Mouse (Mus musculus) brain, adult 2 months (tissue): ENCODE results near the gene Nbea.

ENCODE experiments used
- DNase-seq: peaks from one replicate; pipeline ENCODE4 v3.0.0; 2011; ENCODE audit warnings: low read depth, low spot score

Gene Nbea

DNA sequence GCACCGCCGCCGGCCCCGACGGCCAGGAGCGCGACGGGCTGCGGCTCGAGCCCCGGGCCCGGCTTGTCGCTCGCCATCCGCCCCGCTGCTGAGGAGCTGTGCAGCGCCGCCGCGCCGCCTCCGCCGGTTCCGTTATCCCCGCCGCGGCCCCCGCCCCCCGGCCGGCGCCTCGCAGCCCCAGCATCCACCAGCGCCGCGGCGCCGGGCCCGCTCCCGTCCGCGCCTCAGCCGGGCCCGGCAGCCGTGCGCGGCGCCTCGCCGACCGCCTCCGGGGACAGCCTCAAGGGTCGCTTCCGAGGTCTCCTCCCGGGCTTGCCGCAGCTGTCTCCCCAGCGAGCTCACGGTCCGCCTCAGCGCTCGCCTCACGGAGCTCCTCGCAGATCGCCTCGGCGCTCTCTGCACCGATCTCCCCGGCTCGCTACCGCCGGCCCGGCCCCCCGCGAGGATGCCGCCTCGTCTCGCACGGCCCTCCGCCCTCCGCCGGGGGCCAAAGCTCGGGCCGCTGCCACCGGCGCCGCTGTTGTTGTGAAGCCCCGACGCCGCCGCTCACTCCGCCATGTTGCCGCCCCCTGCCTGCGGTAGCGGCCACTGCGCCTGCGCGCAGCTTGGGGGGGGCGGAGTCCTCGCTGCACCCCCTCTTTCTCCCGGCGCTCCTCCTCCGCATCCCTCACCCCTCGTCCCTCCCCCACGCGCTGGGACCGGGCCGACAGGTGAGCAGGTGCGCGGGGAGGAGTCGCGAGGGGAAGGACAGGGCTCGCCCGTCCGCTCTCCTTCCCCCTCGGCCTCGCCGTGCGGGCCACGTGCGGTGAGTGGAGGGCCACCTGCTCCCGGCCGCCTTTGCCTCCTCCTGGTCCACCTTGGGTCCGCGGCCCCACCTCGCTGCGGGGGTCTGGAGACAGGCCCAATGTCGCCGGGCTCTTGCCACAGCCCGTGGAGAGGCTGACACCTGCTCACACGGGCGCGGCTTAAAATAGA, at the start of gene Nbea:
Gene Nbea (minus strand): TSS at position 543 of the 975 bp plus-strand sequence.
- peak; percentile 94 for DNase-seq

DNA sequence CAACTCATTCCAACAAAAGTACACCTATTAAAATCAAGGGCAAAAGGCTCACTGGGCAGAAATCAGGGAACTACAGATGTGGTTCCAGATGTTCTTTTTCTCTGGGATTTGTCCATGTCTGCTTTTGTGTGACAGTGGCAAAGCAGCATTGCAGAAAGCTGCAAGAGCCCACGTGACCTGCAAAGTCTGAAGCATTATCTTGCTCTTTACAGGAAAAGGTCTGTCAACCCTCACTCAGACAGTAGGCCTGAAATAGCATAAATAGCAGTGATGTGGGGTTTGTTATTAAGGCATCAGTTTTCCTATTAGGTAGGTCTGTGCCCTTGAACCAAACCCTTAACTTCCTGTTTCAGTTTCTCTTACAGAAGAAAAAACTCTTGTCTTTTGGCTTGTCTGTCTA, 45.8 kb upstream of the Nbea start:
- DNase-seq: no peak

DNA sequence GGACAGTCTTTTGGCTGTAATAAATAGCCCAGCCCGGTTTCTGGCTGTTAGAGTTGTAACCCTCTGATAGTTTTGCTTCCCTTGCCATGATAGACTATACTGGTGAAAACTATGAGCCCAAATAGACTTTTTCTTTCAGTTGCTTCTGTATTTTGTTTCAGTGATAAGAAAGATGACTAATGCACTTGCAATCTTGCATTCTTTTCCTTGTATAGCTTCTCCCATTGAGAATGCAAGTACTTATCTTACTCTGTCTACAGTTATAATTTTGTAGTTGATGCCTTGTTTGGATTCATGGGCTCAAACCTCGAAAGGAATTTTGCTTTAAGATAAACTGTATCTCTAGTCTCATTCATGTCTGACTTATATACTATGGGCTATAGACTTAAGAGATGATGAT, 32.5 kb upstream of the Nbea start:
- no peak for DNase-seq

DNA sequence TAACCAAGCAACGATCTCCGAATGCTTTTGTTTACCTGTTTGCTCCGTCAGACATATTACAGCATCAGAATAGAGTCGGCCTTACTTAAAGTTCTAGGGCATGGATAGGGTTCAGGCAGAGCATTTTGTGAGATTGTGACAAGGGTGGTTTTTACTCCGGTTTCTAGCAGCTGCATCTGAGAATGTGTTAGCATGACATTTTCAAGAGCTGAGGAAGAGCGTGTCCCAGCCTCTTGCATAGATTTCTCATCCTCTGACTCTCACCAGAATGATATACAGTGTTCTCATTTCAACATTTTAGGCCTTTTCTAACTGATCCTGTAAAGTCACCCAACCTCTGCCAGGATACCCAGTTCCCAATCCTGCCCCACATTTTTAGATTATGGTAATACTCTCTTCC, 20.5 kb upstream of the Nbea start:
- DNase-seq: peak; percentile 61

DNA sequence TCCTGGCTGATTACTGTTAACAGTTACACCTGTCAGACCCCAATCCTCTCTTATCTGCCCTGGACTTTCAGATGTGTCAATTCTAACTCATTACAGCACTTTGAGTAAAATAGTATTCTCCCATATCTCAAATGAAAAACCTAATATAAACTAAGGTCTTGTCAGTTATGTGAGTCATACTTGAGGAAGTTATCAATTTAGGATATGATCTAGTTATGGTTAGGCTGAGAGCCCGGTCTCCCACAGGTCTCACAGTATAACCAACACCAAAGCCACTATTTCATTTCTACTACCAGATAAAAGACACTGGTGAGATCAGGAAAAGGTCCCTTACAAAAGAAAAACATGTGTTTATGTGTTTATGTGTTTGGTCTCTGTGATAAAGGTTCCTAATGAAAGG, 4.7 kb upstream of the Nbea start:
- no peak for DNase-seq

DNA sequence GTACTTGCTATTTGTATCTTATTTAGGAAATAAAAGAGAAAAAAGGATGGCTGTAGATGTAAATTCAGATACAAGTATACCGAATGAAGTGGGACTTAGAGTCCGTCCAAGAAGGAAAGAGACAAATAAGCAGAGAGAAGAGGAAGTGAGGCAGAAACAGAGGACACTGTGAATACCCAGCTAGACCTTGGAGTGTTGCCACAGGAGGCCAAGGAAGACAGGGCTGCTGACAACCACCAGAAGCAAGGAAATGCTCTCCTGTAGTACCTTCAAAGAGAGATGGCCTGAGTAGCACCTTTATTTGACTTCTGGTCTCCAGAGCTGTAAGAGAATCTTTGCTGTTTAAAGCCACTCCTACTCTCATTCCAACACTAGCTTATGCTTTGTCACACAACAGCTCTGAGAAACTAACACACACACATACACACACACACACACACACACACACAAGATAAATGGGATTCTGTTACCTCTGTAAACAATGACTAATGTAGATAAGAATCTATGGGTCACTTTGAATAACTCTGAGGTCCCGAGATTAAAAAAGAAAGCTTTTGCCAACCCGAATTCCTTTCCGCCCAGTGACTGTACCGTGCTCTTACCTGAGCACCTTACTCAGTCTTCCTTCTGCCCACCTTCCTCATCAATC, 3.8 kb upstream of the Nbea start:
- no peak for DNase-seq

DNA sequence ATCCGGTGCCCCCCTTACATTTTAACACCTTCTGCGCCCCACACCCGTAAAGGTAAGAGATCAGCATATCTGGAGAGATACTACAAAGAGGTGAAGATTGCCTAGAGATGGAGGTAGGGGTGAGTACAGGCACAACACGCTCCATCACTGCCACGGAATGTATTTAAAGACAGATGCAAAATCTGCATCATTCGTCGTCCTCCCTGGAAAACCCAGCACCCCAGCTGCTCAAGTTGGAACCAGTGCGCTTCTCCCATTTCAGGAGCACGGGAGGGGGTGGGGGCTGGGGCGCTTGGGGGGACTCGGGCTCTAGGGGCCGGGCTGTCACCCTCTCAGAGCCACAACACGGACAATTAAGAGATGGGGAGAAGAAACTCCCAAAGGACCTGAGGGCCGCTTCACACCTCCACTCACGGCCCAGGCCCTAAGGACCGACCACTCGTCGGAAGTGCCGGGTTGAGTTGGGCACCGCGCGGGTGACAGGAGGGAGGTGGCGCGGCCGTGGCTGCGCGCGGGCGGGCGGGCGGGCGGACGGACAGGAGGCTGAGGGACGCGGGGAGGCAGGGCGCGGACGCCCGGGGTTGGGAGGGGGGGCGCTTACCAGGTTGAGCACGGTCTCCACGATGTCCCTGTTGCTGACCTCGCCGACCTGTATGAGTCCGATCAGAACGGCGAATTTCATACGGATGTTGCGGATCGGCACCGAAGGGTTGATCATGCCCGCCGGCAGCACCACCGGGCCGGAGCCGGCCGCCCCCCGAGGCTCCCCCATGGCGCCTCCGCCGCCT, 936 bp downstream of the Nbea start:
- DNase-seq: peak; percentile 65

DNA sequence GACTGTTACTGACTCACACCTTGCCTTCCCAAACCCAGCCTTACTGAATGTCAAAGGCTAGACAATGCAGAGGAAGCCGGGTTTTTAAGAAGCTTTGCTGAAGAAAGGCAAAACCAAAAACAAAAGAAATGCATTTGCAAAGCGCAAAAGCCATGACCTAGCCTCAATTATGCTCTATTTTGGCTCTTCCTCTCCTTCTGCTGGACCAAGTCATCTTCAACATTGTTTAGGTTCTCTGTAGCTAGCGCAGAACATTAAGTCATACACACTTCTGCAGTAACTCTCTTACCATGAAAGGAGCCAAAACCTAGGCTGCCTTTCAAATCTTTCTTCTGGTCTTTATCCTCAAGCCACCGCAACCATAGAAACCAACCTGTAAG, 1.5 kb downstream of the Nbea start:
- peak; percentile 30 for DNase-seq

DNA sequence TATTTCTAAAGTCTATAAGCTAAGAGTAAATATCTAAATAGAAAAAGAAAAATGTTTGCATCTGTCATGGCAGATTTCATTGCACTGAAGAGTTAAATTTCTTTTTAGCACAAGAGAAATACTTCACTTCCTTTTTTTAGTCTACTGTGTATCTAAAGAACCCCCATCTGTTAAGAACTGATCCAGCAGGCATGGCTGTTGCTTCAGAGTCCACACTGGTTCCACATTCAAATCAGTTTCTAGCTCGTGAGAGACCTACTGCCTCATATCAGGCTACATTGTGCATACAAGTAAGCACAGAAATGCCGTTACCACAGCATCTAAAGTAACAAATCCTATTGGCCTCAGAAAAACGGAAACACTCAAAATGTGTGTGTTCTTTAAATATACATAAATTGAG, 2.5 kb downstream of the Nbea start:
- DNase-seq: peak; percentile 71

DNA sequence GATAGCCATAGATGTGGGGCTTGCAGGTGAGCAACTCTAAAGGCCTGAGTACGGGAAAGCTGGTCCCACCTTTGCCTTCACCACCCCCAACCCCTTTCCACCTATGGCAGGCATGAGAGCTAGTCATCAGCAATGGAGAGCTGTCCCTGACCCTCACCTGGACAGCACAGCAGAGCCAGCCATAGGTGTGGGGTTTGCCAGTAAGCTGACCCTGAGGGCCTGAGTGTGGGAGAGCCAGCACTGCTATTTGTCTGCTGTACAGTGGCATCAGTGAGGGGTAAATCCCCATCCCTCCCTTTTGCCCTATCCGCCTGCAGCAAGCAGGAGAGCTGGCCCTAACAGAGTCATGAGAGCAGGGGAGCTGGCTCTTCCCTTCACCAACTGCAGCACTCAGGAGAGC, 25.6 kb downstream of the Nbea start:
- DNase-seq: no peak

DNA sequence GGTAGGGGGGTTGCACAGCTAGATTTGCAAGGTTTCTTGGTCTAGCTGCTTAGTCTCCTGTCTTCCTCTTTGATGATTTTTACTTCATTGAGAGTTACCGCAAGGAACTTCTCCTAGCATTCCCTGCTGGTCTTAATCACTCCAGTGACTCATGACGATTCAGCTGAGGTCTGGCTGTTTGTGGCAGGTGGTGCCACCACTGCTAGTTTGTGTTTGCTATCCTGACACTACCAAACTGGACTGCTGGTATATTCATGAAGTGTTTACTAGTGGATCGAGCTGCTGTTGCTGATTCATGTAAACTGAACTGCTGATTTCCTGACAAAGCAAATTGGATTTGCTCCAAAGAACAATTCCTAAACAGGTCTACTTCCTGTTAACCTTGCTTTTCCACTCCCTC, 56.8 kb downstream of the Nbea start:
- DNase-seq: peak; percentile 49

DNA sequence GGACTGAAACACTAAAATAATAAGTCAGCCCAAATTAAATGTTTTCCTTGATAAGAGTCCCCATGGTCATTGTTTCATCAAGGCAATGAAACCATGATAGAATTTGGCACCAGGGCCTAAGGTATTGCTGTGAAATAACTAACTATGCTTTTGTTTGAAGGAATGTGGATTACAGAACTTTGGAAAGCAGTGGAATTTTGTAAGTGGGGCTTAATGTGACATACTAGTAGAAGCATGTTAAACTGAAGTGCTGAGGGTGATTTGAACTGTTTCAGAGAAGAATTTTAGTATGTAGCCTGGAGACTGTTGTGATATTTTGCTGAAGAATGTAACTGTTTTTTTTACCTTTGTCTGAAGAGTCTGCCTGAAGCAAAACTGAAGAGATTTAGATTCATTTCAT, 66.9 kb downstream of the Nbea start:
- DNase-seq: no peak

DNA sequence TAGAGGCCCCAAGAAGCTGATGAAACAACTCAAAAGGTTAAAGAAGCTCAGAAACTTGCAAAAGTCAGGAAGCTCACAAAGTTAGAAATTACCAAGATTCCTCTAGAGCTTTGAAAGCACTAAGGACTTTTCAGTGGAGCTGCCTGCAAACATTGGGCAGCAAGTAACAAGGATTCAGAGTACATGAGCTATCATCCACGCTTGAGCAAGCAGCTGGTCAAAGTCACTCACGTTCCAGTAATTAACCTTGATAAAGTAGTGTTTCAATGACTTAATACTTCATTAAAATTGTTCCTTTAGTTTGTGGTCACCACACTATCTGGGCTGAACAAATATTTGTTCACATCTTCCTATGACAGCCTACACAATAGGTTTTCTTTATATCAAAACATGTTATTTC, 75.4 kb downstream of the Nbea start:
- DNase-seq: no peak

DNA sequence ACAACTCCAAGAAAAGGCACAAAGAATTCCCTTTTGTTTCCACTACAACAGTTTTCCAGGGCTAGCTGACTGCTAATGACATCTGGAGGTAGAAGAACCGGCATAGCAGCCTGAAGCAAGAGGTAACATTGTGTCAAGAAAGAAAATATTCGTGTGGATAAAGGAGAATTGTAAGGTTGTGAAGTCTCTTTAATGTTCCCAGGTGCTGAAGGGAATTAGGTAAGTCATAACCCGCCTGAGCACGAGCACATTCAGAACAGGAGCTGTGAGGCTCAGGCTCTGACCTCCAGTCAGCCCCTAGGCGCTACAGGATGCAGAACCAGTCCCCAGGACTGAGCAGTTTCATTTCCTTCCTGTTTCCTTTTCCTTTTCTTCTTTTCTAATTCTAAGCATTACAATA, 86.4 kb downstream of the Nbea start:
- peak; percentile 14 for DNase-seq

DNA sequence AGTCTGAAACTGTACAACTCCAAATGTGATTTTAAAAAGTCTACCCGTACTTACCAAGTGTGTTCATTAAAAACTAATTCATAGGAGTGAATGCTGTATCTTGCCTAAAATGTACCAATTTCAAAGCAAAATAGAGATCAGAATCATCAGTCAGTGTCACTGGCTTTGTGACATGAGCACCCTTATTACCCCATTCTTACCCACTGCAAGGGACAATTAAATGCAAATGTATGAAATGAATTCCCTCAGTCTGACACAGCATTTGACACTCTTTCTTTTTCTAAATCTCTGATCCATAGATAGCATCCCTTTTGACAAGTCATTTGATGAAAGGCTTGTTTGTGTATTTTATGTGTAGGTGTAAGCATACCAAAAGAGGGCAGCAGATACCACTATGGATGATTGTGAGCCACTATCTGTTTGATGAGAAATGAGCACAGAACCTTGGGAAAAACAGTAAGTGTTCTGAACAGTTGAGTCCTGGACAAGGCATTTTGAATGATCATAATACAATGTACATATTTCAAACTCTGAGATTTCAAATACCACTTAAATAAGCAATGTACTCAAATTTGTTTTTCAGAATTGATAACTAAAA, 104.4 kb downstream of the Nbea start:
- peak; percentile 74 for DNase-seq

DNA sequence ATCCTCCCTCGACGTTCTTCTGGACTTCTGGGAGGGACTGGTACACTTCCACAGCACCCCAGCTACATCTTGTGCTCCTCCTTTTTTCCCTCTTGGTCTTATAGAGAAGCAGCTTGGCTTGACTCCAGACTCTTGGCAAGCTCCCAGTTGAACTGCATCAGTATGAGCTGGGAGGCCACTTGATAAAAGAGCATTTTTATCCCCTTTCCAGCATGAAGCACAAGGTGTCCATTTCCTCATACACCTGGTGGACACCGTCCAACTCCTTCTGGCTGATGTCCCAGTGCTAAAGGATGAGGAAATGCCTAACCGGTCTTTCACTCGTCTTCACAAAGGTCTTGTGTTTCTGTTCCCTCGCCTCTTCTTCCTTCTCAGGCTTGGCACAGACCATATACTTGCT, 115.7 kb downstream of the Nbea start:
- peak; percentile 87 for DNase-seq

DNA sequence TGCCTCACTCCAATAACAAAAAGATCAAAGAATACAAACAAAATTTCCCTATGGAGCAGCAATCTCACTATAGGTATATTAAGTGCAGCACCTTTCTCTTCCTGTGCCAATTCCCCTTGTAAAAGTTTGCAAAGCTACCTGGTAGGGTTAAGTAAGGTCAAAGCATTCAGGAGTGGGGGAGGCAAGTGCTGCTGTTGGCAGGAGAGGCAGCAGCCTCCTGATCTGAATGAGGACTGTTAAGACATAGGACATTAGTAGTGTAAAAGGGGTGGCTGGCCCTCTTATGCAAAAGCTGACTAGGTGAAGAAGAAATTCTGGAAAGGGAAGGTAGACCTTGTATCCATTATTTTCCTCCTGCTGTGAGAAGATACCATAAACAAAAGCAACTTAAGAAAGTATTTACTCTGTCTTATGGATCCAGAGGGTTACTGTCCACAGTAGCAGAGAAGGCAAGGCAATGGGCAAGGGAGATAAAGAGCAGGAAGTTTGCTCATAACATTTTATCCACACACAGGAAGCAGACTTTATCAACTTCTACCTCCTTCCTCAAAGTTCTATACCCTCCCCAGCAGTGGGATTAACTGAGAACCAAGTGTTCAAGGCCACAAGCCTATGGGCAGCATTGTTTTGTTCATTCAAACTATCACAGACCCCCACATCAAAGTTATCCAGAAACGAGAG, 117.0 kb downstream of the Nbea start:
- no peak for DNase-seq

DNA sequence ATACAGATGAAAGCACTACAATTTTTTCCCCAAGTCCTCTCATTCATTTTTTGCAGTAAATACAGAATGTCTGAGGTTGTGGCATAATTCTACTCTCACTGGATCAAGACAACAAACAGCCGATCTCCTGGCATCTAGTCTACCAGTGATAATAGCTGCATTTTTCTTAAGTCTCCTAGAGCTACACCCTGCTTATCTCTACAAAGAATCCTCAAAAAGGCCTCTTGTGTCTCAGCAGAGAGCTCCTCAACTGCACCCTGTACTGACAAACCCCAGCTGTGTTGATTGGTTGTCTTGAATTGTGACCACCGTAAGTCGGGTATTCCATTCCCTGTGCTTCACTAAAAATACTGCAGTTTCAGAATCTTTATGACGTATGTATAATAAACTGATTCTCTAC, 118.3 kb downstream of the Nbea start:
- DNase-seq: no peak

DNA sequence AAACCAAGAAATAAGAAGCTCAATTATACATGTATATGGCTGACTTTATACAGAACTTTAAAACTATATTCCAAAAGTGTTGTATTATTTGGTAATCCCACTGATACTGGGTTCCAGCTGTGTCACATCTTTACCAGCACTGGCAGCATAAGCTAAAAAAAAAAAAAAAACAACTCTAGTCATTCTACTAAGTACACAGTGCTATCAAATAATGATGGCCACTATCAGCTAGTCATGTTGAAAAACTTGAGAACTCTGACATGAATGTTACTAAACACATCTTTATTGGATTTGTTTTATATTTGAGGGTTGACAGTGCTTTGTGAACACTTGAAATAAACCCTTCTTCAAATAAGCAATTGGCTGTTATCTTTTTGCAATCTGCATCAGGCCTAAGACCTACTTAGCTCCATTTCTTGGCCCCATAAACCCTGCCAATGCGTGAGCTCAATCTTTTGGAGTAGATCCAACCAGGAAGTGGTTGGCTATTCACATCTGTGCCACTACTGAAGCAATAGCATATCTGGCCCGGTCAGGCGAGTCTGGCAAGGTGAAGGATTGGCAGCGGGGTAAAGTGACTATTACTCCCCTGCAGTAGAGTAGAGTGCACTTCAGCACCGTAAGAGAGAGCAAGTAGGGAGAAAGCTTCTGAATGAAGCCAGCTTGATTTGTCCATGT, 137.7 kb downstream of the Nbea start:
- DNase-seq: peak; percentile 16

DNA sequence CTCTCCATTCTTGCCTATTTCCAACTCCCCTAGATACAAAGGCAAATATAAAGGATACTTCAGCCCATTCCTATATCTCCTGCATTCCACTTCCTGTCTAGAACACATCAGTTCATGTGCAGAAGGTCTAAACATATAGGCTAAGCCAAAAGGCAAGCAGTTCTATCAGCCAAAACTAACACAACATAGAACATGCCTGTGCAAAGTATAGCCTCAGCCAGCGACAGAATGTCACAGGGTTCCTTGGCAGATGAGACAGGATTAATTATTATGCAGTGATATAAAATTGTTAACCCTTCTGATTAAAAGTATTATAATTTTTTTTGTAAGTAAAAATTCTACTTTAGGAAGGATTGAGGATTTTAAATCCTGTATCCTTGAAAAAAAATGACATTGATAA, 140.4 kb downstream of the Nbea start:
- DNase-seq: no peak

DNA sequence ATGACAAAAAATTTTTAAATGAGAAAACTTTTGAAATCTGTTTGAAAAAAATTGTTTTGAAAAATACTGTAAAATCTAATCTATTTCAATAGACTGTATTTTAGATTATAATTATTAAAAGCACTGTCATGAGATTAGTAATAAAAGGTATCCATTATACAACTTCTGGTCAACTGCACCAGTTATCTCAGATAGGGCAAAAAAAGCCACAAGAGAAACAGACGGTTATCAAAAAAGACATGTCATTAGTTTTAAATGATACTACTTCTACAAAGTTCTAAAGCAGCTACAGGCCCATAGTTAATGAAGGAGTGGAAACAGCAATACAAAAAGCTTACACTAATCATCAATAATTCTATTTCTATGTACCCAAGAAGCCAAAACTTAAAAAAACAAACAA, 144.0 kb downstream of the Nbea start:
- no peak for DNase-seq
